Mouse (Mus musculus) c-Kit-positive CD71-negative TER-119-negative erythroid progenitor cells, embryonic 14.5 days (primary cell): ENCODE results near the gene Pard3b.

Experiments used
- DNase-seq: peaks from one replicate; pipeline ENCODE4 v3.0.0-alpha.2; 2013; ENCODE audit warnings: low read depth

Gene Pard3b

GRCm38 (mm10) chr1:62081129-62081528 lies 442.5 kb downstream of the Pard3b start:
- no peak for DNase-seq

DNA sequence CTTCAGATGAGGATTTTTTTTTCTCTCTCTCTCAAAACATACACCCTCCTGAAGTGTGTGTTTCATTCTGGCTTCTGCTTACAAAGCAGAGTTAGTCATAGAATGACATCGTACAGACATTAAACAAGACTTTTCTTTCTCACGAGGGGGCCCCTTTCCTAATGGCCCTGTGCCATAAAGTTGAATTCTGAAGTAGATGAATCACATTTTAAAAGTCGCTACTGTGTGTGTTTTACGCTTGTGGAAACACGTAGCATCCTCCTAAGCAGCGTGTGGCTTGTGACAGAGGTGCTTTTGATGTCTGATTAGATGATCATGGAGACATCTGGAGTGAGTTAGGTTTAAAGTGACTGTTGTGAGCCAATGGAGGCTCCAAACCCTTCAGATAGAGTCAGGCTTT lies 447.4 kb downstream of the Pard3b start:
- no peak for DNase-seq

DNA sequence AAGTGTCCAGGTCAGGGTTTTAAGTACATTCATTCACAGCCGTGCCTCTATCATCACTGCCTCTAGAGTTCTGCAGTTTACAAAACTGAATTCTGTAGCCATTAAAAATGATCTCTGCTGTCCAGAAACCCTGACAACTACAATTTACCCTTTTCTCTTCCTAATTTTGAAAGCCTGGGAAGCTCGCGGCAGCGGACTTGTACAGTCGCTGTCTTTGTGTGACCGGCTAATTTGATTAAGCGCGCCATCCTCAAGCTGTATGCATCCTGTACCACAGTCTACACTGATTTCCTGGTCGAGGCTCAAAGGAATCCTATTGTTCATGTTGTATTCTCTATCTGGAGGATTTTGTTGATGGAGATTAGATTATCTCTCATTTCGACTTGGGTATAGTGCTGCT lies 448.8 kb downstream of the Pard3b start:
- DNase-seq, result no peak

GRCm38 (mm10) chr1:62094885-62095284 lies 456.3 kb downstream of the Pard3b start:
- DNase-seq, result no peak

DNA sequence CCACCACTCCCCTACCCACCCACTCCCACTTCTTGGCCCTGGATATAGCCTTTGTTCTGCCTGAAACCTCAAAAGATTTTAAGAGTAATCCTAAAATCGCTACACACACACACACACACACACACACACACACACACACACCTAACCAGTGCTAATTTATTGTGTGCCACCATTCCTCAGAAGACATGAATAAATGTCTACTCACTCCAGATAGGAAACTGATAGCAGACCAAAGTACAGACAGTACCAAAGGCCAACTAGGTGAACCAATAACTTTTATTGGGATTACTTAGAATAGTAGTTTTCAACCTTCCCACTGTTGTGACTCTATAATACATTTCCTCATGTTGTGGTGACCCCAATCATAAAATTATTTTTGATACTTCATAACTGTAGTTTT lies 483.8 kb downstream of the Pard3b start:
- DNase-seq, result no peak

- no peak for DNase-seq
Measured at GRCm38 (mm10) chr1:62129186-62129585, 490.6 kb downstream of the Pard3b start.

- DNase-seq, result no peak
Measured at GRCm38 (mm10) chr1:62148134-62148533, 509.5 kb downstream of the Pard3b start.

DNA sequence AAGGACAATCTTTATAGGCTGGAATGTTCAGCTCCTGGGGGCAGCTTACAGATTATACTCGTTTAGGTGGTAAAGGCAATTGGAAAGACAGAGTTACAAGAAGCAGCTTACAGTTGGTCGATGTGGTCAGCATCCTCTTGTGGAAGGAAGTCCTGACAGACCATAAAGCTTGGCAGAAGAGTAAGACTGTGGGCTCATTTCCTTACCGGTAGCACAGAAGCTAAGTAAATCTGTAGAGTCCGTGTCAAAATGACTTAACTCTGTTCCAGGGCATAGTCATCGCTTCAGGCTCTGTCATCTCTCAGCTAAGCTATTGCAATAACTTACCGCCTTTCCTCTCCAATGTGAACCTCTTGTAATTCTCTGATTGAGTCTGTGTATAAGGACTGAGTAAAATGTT lies 510.2 kb downstream of the Pard3b start:
- no peak for DNase-seq

- DNase-seq, result no peak
Measured at GRCm38 (mm10) chr1:62155970-62156369, 517.3 kb downstream of the Pard3b start.

DNA sequence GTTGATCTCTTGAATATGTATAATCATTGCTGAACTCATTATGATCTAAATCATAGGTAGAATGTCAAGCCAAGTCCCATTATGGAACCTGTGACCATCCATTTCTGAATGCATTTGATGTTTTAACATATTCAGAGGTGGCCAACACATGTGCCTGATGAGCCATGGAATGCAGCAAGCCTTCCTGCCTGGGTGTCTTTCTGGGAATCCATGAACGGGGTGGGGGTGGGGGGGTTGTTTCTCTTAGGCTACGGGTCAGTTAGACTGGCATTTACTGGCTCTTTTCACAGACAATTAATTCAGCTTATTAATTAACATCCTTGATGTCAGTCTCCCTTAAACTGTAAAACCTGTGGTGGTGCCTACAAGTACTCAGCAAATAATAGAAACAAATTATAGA lies 521.0 kb downstream of the Pard3b start:
- DNase-seq, result no peak

DNA sequence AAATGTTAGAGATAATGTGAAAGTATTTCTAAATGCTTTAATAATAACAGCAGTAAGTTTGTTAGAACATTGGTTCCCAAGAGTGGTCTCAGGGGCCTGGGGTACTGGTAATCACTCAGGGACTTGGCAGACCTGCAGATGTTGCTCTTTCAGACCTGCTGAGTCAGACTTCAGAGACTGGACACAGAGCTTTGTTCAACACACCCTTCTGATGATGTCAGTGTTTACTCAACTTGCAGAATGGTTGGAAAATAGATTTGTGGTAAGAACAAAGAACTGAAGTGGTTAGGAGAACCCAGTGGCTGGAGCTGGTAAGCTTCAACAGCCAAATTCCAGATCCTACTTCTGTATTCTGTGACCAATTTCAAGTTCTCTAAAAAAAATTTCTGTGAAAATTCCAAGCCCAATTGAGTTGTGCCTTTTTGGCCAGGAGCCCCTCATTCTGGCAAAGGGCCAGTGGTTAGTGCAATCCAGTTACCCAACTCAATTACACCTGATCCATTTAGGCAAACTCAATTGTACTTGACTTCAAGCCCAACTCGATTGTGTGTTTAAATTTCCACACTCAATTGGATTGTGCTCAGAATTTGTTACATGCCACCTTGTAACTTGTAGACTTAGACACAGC lies 536.5 kb downstream of the Pard3b start:
- DNase-seq, result no peak

DNA sequence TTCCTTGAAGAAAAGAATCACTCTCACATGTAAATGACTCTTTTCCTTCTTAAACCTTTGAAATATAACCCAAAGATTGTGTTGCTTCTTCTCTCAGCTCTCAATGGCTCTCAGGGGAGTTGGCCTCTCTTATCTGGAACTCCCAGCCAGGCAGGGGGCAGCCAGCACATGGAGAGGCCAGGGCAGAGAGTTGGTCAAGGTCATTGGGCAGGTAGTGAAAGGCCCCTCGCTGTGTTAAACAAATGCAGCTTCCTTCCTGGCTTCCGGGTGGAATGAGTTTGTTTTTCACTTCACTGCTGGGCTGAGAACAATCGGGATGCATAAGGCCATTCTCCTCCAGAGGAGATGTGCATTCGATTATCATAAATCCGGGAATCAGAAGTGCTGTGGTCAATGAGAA lies 543.0 kb downstream of the Pard3b start:
- DNase-seq, result no peak

- no peak for DNase-seq
Measured at GRCm38 (mm10) chr1:62182634-62183033, 544.0 kb downstream of the Pard3b start.

DNA sequence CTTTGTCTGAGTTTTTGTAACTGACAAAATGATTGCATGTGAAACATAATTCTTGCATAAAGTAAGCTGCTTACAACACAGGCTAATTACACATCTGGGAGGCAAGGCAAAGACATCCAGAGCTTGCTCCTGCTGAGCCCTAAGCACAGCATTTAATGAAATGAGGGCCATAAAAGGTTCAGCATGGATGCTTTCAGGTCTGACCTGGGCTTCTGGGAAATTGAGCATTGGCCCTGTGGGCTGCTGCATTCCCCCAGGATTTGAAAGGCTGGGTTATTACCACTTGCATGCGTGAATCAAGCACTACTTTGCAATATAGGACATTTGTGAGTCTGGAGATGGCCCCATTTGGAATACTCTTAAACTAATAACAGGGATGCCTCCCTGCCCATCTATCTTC lies 552.2 kb downstream of the Pard3b start:
- no peak for DNase-seq

GRCm38 (mm10) chr1:62197515-62197914 lies 558.9 kb downstream of the Pard3b start:
- no peak for DNase-seq

DNA sequence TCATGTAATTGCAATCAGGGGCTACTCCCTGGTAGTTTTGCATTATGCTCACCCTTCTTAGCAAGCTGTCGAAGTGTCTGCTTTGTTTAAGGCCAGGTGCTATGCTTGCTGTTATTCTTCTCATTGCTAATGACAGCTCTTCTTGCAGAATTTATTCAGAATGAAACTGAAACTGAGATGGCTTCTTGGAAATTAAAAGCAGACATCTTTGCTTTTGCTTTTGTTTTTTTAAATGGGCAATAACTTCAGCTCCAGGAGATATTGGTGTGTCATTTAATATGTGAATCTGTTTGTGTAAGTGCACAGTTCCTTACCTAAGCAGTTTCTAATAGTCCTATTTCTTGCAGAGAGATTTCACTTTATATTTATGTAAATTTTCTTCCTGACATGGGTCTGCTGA lies 562.3 kb downstream of the Pard3b start:
- no peak for DNase-seq

DNA sequence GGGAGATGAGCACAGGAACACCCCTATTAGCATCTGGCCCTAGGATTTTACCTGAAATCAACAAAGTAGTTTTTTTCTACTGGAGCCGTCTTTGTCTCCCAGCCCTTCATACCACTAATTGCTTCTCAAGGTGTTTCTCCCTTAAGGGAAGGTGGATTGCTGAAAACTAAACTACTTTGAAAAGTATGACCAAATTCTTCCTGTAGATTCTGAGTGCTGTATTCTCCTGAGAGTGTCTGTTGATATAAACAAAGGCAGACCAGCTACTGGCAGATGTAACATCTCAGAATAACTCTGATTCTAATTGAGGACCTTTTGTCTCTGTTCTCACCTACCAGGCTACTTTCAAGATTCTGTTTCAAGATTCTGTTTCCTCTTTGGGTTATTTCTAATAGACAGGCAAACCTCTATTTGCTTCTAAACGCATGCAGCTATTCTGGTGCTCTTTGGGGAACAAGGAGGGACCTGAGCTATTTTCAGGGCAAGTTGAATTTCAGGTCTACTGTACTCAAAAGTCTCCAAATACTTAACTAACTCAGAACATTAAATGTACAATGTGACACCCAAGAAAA lies 563.1 kb downstream of the Pard3b start:
- no peak for DNase-seq

DNA sequence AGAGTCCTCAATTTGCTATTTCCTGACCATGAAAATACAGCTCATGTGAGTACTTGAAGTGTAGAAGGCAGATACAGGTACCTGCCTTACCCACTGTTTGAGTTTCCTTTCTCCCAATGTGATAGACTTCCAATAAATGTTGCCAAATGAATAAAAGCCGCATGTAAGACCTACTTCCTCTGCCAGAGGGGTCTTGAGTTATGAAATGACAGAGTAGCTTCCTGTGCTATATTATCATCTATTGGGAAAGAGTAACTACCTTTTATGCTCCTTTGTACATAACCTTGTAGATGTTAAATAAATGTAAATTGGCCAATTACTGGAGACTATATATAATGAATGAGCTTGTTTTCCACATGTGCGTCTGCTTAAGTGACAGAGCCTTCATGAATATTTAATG lies 574.7 kb downstream of the Pard3b start:
- no peak for DNase-seq

DNA sequence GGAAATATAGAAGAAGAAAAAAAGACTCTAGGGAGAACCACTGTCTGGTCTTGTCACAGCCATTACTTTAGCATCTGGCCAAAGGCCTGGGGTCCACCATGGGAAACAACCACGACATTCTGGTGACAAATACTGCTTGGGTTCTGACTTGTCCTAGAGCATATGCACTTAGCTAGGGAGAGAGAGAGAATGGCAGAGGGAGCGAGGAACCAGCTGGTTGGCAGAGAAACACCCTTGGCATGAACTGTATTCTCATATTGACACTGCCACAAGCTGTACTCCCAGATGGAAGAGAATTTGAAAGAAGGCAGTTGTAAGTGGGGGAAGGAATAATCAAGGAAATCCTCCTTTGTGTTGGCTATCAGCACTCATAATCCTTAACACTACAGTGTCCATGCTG lies 577.2 kb downstream of the Pard3b start:
- DNase-seq, result no peak

DNA sequence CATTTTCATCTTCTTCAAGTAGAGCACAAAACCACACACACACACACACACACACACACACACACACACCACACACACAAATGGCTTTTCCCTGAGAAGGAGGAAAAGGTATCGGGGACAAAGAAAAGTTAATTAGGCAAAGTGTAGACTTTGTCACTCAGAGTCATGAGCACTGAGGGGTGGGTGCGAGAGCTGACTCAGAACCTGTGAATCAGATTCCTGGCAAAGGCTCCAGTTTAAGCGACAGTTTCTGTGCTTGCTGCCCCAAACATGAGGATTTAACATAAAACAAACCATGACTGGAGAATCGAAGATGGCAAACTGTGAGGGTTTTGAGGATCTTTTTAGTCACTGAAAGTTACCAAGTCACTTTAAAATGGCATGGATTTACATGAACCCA lies 577.9 kb downstream of the Pard3b start:
- no peak for DNase-seq

DNA sequence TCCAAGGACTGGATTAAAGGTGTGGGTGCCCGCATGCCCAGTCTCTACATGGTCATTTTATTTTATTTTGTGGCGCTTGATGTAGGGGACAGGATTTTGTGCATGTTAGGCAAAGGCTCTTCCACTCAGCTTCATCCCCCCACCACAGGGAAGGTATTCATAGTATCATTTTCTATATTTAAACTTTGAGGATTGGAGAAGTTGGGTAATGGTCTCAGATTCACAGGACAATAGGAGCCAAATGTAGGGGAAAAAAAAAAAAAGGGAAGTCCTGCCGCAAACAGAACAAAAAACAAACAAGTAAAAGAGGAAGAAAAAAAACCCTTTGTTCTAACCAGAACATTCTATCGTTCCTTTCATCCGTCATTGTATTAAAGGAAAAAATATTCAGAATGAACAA lies 590.5 kb downstream of the Pard3b start:
- DNase-seq, result peak; percentile 7

DNA sequence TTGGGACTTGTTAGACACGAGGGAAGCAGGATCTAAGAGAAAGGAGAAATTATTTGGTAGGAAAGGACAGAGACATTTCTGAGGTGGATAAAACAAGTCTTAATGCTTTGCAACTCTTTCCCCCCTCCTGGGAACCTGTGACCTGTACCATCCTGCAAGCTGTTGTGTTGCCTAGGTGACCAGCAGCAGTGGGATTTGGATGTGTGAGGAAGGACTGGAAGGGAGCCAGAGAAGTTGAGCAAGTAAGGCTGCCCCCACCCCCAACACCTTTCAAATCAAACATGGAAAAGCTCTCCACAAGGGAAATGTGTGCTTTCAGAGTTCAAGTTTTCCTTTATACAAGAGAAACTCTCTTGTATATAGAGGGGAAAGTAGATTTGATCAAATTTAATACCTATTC lies 595.4 kb downstream of the Pard3b start:
- DNase-seq, result no peak

DNA sequence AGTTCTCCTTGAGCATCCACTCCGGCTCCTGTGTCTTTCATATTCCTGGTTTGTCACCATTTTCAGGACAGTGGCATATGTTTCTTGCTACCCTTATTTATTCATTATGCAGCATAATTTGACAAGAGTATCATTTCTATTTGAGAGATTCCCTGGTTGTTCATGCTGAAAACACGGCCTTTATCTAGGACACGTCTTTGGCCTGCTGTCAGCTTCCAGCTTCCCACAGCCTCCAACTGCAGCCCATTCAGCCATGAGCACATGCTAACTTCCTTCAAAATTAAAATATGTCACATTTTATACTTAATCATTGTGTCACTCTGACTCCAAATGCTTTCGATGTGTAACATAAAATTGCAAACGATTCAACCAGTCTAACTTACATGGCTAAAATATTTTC lies 596.5 kb downstream of the Pard3b start:
- no peak for DNase-seq

DNA sequence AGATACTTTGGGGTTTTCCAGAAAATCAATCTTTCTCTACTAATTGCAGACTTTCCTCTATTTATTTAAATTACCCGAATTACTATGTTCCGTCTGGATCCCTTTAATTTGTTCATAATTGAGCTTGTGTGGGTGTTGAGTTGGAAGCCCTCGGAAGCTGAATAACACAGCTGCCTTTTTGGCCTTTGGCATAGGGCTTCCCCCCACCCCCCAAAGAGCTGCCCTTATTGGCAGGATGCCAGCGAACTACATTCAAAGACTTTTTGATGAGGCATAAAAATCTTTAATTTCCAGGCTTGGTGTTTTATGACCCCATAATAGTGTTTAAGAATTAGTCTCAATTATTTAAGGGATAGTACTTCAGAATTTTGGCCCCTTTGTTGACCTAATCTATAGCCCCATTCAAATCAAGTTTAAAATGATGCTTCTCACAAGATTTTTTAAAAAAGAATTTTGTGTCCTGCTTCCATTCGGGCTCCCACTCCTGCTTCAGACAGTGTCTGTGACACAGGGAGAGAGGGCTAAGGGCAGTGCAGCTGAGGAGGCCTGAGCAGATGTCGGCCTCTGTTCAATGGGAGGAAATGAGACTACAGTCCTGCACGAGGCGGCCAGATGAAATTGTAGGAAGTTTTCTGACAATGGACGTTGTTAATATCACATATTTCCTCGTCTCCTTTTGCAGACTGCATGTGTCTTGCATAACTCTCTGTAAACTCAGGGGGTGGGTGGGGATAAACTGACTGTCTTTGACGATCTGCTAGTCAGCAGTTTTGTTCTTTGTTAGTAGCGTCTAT lies 605.8 kb downstream of the Pard3b start:
- DNase-seq, result no peak
